Mouse (Mus musculus) kidney, postnatal 25 days (tissue): ENCODE measurements at regions not wholly inside any gene's neighbourhood (a gene's known extent, or its start where the extent isn't known, plus 50 kb on each side); places are given as distances from the start of the nearest gene placed in this dataset.
"Not testable (repeated sequence)": the region's sequence is repeated elsewhere in the genome, so short reads cannot be mapped to it uniquely, and the experiment has no call there.

Experiments
- DNase-seq, 2 experiments: peaks; one replicate each; pipeline ENCODE4 v3.0.0; 2021; ENCODE audit warnings: mixed read lengths in 2 of 2

DNA sequence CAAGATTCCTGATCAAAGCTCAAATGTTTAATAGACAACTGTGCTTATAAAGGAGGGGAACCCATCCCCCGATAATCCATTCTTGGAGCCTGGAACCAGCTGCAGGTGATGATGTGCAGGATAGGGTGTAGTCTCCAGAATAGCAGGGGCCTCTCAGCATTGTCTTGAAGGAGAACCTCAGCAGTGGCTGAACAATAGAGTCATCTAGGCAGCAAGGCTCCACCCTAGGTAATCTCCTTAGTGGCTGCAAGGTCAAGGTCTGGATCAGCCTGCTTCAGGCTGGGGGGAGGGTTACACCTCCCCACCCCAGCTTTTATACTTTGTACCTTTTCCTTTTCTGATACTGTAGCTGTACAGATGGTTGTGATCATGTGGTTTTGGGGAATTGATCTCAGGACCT lies 116.8 kb upstream of the Mettl4 start:
- no peak for DNase-seq

GRCm38 (mm10) chr17:94864531-94865318 lies 114.9 kb upstream of the Mettl4 start:
- peak; percentile 77 to 89 for DNase-seq

DNA sequence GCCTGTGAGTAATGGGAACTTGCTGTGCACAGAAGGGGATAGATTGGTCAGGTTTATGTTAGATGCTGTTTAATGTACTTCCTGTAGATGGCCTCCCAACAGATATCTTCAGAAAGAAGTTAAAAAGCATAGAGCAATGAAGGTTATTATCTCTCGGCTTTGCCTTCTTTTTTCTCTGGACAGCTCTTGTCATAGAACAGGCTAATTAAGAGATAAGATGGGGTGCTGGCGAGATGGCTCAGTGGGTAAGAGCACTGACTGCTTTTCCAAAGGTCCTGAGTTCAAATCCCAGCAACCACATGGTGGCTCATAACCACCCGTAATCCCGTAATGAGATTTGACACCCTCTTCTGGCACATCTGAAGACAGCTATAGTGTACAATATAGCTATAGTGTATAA lies 104.9 kb upstream of the Mettl4 start:
- not testable (repeated sequence) for DNase-seq

DNA sequence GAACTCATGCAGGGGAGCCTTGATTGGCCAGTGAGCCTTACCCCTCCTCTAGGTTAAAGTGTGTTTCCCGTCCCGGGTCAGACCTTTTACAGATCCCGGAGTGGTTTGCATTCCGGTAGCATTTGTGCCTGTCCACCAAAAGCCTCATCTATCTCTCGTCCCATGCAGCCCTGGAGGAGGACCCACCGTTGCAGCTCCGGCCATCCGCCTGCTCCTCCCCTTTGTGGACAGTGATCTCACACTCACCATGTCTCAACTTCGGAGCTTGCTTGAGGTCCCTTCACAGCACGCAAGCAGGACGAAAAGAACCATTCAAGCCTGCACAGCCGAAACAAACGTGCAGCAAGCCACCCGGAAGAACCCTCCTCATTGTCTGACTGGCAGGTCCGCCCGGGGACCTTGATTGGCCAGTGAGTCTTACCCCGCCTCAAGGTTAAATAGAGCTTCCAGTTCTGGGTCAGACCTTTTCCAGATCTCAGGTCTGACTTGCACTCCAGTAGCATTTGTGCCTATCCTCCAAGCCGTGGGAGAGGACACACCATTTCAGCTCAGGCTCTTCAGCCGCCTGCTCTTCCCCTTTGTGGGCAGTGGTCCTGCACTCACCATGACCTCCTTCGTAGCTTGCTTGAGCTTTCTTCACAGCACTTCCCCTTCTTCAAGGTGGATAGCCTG lies 84.8 kb upstream of the Mettl4 start:
- peak; percentile 81 to 89 for DNase-seq

- DNase-seq, result not testable (repeated sequence)
Observed at GRCm38 (mm10) chr17:94834067-94834445, 84.2 kb upstream of the Mettl4 start.

GRCm38 (mm10) chr17:94826415-94826814 lies 76.6 kb upstream of the Mettl4 start:
- not testable (repeated sequence) for DNase-seq

DNA sequence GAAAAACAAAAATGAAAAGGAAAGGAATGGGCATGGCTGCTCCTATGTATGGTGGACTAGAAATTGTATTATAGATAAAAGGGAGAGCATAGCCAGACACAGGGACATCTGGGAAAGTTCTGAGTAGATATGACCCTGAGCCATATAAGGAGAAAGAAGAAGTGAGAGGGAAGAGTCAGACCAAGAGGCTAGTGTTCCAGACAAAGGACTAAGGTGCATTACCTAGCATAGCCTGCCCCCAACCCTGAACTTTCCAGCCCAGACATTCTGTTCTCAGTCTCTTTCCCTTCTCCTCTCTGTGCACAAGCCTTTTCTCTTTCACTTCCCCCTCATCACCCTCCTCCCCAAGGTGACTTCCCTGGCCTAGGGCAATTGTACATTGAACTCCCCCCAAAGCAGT lies 58.9 kb upstream of the Mettl4 start:
- DNase-seq, result no peak
